In the genomic region with DNA sequence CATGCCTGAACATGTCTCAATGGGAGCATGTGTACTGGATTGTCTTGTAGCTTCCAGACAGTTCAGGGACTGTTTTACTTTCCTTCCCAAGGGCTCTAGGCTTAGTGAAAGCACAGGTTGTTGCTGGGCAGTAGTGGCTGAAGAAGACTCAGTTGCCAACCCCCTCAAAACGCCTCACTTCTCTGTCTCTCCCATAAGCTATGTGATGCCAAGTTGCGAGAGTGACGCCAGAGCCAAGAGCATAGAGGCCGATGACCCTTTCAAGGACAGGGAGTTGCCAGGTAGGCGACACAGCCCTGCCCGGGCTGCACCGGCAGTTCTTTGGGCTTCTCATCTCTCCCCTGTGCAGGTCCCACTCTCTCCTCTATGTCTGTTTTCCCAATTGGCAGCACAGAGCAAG, we compare ENCODE assay signal across 27 mouse cellular contexts.
"Had no signal": no experiment of that assay in that cellular context is flagged by ENCODE, and none has a peak within 500 bp of the region (broad histone marks: within the 10 kb centered on the region; RNA-seq: fewer than 3 reads in every experiment).

No protein-coding gene starts in this region.

- H3K36me3 ChIP-seq: heart, embryonic 13.5 days; heart, embryonic 15.5 days; hindbrain, embryonic 13.5 days; hindbrain, embryonic 15.5 days; kidney, embryonic 15.5 days; limb, embryonic 12.5 days; liver, embryonic 12.5 days had no signal

- H3K4me2 ChIP-seq: heart, embryonic 11.5 days; heart, embryonic 13.5 days; heart, embryonic 15.5 days; hindbrain, embryonic 13.5 days; hindbrain, embryonic 15.5 days; kidney, embryonic 15.5 days; limb, embryonic 12.5 days; liver, embryonic 12.5 days had no signal

- H3K4me1 ChIP-seq: heart, embryonic 13.5 days; heart, embryonic 15.5 days; liver, embryonic 12.5 days had no signal

- ATAC-seq: intestine, embryonic 16.5 days; liver, embryonic 12.5 days had no signal

- H3K9me3 ChIP-seq: heart, embryonic 13.5 days; heart, embryonic 15.5 days; hindbrain, embryonic 13.5 days; hindbrain, embryonic 15.5 days; kidney, embryonic 15.5 days; limb, embryonic 10.5 days; limb, embryonic 12.5 days; liver, embryonic 12.5 days had no signal

- H3K9ac ChIP-seq: heart, embryonic 13.5 days; heart, embryonic 15.5 days; hindbrain, embryonic 13.5 days; hindbrain, embryonic 15.5 days; kidney, embryonic 15.5 days; limb, embryonic 12.5 days; liver, embryonic 12.5 days; liver, embryonic 14.5 days had no signal

- H3K27me3 ChIP-seq: heart, embryonic 13.5 days; heart, embryonic 15.5 days; hindbrain, embryonic 15.5 days; liver, embryonic 12.5 days had no signal

- H3K4me3 ChIP-seq: heart, adult 2 months; heart, embryonic 13.5 days; heart, embryonic 15.5 days; hindbrain, embryonic 13.5 days; hindbrain, embryonic 15.5 days; kidney, embryonic 15.5 days; limb, embryonic 10.5 days; limb, embryonic 12.5 days; liver, embryonic 12.5 days had no signal

- H3K27ac ChIP-seq: heart, adult 2 months; heart, embryonic 13.5 days; heart, embryonic 15.5 days; hindbrain, embryonic 13.5 days; hindbrain, embryonic 15.5 days; hindbrain, postnatal 0 days; kidney, embryonic 15.5 days; kidney, postnatal 0 days; limb, embryonic 10.5 days; limb, embryonic 12.5 days; liver, embryonic 12.5 days; liver, embryonic 14.5 days had no signal

- DNase-seq: gastrocnemius, postnatal 14 days; gastrocnemius, postnatal 36 days; heart, adult 11 months; heart, adult 2 months; heart, postnatal 14 days; heart, postnatal 36 days; kidney, adult 11 months; kidney, adult 2 months; kidney, adult 9 months; kidney, postnatal 14 days; kidney, postnatal 36 days; layer of hippocampus, adult 9-11 months; layer of hippocampus, postnatal 36 days; liver had no signal
